Mouse (Mus musculus) G1E (cell line): Measurements from ENCODE around the gene Ap2a1.

Experiments
- CTCF ChIP-seq: IDR thresholded peaks from 2 replicates; pipeline ENCODE4 v1.5.1; 2012; ENCODE audit warnings: low read depth, low read length, inconsistent platforms, mixed read lengths
- GATA1 ChIP-seq: IDR thresholded peaks from 2 replicates; pipeline ENCODE4 v1.6.1; 2012; ENCODE audit warnings: borderline replicate concordance, low read length, inconsistent platforms, mixed read lengths

- TF ChIP-seq GATA1 (no peak), CTCF (peak; percentile 54)
These were observed 3.8 kb downstream of the Ap2a1 start for GRCm38 (mm10) chr7:44925468-44925867.
